Mouse (Mus musculus) hematopoietic multipotent progenitor cell, adult 10-12 weeks (in vitro differentiated cells): ENCODE measurements around the gene Amn. TPM values are rescaled to one million over a fixed set of nuclear protein-coding genes. Genes with fewer than 3 reads are reported as not detected.

Experiments
- polyA plus RNA-seq: library from polyadenylated mRNA; stranded (reverse); fragments of >175 nt; gene quantifications from 2 replicates; pipeline ENCODE4 v1.2.3, GENCODE M21; 2012; ENCODE audit warnings: low replicate concordance

Gene Amn
- polyA plus RNA-seq: 0.52 and 3.3 TPM in 2 replicates

GRCm38 (mm10) chr12:111270629-111271277 lies at the start of gene Amn:
Gene Amn, plus strand, starts transcription at chr12:111271095.

Other genes starting within 250 kb of the Amn start
- 13.4 and 14.7 TPM in 2 replicates for gene Rcor1, start 231.7 kb upstream of the Amn start, polyA plus RNA-seq
- 37.3 and 43.6 TPM in 2 replicates for gene Traf3, start 104.7 kb upstream of the Amn start, polyA plus RNA-seq
- gene 4930595D18Rik, start 86.6 kb upstream of the Amn start, polyA plus RNA-seq: not detected in 2 replicates
- gene Cdc42bpb, start 106.6 kb downstream of the Amn start, polyA plus RNA-seq: 36.9 and 101 TPM in 2 replicates
- 0.39 TPM in 1 of 2 replicates, not detected in the other for gene Lbhd2, start 135.7 kb downstream of the Amn start, polyA plus RNA-seq
- gene Exoc3l4, start 145.9 kb downstream of the Amn start, polyA plus RNA-seq: 0.51 and 1.5 TPM in 2 replicates
- gene Tnfaip2, start 171.4 kb downstream of the Amn start, polyA plus RNA-seq: 22.9 and 55.2 TPM in 2 replicates
- 0.23 TPM in 1 of 2 replicates, not detected in the other for gene Gm266, start 214.7 kb downstream of the Amn start, polyA plus RNA-seq